Mouse (Mus musculus): ENCODE measurements at regions not wholly inside any gene's neighbourhood (a gene's known extent, or its start where the extent isn't known, plus 50 kb on each side); places are given as distances from the start of the nearest gene placed in this dataset.

DNA sequence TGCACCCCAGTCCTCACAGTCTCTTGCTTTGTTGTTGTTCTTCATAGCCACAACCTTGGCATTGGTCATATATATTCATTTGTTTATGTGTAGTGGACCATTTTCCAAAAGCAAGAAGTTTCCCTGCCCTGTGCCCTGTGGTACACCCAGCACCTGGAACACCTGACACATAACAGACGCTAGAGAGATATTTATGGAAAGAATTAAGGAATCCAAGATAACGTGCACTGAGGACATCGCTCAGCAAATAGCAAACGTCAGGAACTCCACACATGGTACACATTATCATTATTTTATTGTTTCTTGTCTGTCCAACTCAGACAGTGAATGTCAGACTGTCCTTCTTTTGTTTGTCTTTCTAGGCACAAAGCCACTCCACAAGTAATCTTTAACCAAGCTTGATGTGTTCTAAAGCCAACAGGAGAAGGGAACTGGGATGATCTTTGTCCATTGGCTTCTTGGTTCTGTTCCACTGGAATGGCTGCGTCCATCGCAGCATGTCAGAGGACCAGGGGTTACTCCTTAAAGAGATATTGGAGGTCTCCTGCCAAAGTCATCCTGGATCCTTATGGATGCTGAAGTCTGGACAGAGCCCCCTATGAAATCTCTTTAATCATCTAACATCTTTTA is 74.2 kb upstream of the Arid1b start:
- TF ChIP-seq POLR2A (IDR thresholded peaks at IDR 0.05; ENCODE audit: borderline replicate concordance, extremely low read depth, low read depth, low read length) (no peak), CTCF (IDR thresholded peaks at IDR 0.05; ENCODE audit: insufficient read depth, low read length) (no peak)
- 69% methylated on average over 6 of the region's 6 CpGs for WGBS
- no peak for DNase-seq
- H3K4me1 ChIP-seq (ENCODE audit: control insufficient read depth, insufficient read depth, low read length): no peaks in the 10 kb centered on the region
- H3K4me3 ChIP-seq (replicated peaks; ENCODE audit: extremely low read depth, low read depth, low read length): no peak overlapping the region

DNA sequence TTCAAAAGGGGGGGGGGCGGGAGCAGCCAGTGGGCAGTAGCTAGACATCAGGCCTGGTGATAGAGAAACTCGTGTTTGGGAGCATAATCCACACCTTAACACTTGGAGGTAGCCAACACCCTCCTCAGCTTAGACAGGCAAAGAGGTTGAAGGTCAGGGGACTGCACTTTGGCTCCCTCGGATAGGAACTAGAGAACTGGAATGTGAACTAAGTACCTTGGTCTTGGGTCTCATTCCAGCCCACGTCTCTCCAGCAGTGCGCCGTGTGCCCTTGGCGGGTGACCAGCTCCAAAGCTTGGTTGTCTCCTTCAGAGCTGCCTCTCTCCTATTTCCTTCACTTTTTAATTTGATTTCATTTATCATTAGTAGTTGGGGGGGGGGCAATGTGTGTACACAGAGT is 73.0 kb upstream of the Arid1b start:
- no peaks in the 10 kb centered on the region for H3K4me1 ChIP-seq (ENCODE audit: control insufficient read depth, insufficient read depth, low read length)

DNA sequence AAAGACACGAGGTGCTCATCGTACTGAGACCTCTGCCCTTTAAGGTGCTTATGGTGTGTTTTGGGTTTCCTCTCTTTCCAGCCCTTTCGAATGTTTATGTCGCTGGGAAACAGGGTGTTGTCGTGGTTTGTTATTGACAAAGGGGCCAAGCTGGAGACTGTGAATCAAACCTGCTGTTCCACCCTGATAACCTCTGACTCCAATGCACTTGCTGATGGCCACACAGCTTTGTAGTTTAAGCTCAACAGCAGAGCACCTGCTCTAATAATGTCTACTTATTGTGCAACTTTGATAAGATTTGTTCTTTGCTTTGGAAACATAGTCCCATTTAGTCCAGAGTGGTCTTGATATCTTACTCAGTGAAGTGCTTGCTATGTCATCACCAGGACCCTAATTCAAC is 65.5 kb upstream of the Arid1b start:
- TF ChIP-seq POLR2A (IDR thresholded peaks at IDR 0.05; ENCODE audit: borderline replicate concordance, extremely low read depth, low read depth, low read length) (no peak), CTCF (IDR thresholded peaks at IDR 0.05; ENCODE audit: insufficient read depth, low read length) (no peak)
- WGBS: 42% methylated on average over 5 of the region's 5 CpGs

More for the DNA sequence above, 73.0 kb upstream of the Arid1b start:
- WGBS: 78% methylated on average over 7 of the region's 7 CpGs
- DNase-seq: no peak
- no peak for TF ChIP-seq CTCF (IDR thresholded peaks at IDR 0.05; ENCODE audit: insufficient read depth, low read length)
- H3K4me3 ChIP-seq (replicated peaks; ENCODE audit: extremely low read depth, low read depth, low read length): no peak overlapping the region

DNA sequence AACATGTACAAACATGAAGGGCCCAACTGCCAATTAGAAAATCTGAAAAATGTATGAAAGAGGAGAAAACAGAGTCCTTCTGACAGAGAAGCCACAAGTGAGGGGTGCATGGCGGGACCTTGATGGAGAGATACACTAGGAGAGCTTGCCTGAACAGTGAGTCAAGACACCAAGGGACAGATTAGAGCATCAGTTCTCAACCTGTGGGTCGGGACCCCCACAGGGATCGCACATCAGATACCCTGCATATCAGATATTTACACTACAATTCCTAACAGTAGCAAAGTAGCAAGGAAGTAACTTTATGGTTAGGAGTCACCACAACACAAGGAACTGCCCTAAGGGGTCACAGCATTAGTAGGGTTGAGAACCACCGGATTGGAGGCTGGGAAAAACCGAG is 58.9 kb upstream of the Arid1b start:
- no peak for DNase-seq
- no peak for TF ChIP-seq CTCF (IDR thresholded peaks at IDR 0.05; ENCODE audit: insufficient read depth, low read length)
- TF ChIP-seq POLR2A (IDR thresholded peaks at IDR 0.05; ENCODE audit: borderline replicate concordance, extremely low read depth, low read depth, low read length): no peak
- WGBS: 87% methylated on average over 5 of the region's 5 CpGs
- H3K4me1 ChIP-seq (ENCODE audit: control insufficient read depth, insufficient read depth, low read length): no peaks in the 10 kb centered on the region
- no peak overlapping the region for H3K4me3 ChIP-seq (replicated peaks; ENCODE audit: extremely low read depth, low read depth, low read length)

More for the DNA sequence above, 65.5 kb upstream of the Arid1b start:
- DNase-seq: no peak
- no peak overlapping the region for H3K4me3 ChIP-seq (replicated peaks; ENCODE audit: extremely low read depth, low read depth, low read length)
- no peaks in the 10 kb centered on the region for H3K4me1 ChIP-seq (ENCODE audit: control insufficient read depth, insufficient read depth, low read length)

DNA sequence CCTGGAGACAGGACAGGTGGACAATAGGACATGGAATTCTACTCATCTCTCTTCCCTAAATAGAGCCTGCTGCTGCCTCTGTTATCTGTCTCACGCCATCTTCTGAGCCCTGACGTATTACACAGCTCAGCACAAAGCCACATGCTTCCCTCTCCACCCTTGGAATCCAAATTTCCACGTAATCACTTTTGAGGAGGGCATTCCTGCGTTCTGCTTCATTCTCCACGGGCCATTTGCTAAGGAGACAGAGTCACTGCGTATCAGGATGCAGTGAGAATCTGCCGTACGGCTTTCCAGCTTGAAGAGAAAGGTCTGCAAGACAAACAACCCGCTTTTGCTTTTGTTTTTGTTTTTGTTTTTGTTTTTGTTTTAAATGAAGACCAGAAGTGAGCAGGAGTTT is 53.5 kb upstream of the Arid1b start:
- TF ChIP-seq CTCF (IDR thresholded peaks at IDR 0.05; ENCODE audit: insufficient read depth, low read length): no peak
- no peak for TF ChIP-seq POLR2A (IDR thresholded peaks at IDR 0.05; ENCODE audit: borderline replicate concordance, extremely low read depth, low read depth, low read length)
- DNase-seq: no peak
- H3K4me3 ChIP-seq (replicated peaks; ENCODE audit: extremely low read depth, low read depth, low read length): no peak overlapping the region
- WGBS: 66% methylated on average over 9 of the region's 9 CpGs
- no peaks in the 10 kb centered on the region for H3K4me1 ChIP-seq (ENCODE audit: control insufficient read depth, insufficient read depth, low read length)

DNA sequence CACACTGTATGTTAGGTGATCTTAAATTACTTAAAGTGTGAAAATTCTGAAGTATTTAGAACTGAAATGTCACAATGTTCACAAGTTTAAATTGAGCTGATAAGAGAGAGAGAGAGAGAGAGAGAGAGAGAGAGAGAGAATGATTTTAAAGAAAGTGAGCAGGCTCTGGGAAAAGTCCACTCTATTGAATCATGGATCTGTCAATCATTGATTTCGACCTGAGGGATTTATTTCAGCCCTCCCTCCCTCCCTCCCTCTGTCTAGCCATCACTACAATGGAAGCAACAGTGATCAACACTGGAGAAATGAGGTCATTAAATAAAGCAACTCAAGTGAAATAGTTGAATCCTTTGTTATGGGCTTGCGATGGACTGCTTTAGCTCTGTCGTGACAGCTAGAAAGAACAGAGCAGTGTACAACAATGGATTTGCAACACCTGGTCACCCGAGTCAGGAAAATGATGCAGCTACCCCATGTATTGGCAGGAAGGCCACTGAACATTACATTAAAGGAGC is 52.8 kb upstream of the Arid1b start:
- TF ChIP-seq CTCF (IDR thresholded peaks at IDR 0.05; ENCODE audit: insufficient read depth, low read length) (no peak), POLR2A (IDR thresholded peaks at IDR 0.05; ENCODE audit: borderline replicate concordance, extremely low read depth, low read depth, low read length) (no peak)
- Histone ChIP-seq H3K4me1 (ENCODE audit: control insufficient read depth, insufficient read depth, low read length) (peaks cover 5% of the 10 kb centered on the region), H3K4me3 (replicated peaks; ENCODE audit: extremely low read depth, low read depth, low read length) (no peak overlapping the region)
- 70% methylated on average over 4 of the region's 4 CpGs for WGBS
- no peak for DNase-seq

DNA sequence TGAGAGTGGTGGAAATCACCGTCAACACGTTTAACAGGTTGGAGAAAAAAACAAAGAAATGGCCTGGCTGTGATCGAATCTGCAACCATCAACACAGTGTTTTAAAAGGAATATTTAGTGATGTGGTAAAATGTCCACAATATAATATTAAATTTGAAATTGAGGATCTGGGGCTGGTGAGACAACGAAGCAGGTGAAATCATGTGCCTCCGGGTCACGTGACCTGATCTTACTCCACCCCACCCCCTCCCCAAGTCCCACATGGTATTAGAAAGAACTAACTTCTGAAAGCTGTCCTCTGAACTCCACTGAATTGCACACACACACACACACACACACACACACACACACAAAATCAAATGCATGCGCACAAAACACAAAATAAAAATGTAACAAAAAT is 51.3 kb upstream of the Arid1b start:
- WGBS: 89% methylated on average over 7 of the region's 7 CpGs
- no peak for TF ChIP-seq CTCF (IDR thresholded peaks at IDR 0.05; ENCODE audit: insufficient read depth, low read length)
- no peak for TF ChIP-seq POLR2A (IDR thresholded peaks at IDR 0.05; ENCODE audit: borderline replicate concordance, extremely low read depth, low read depth, low read length)
- Histone ChIP-seq H3K4me3 (replicated peaks; ENCODE audit: extremely low read depth, low read depth, low read length) (no peak overlapping the region), H3K4me1 (ENCODE audit: control insufficient read depth, insufficient read depth, low read length) (peaks cover 12% of the 10 kb centered on the region)
- no peak for DNase-seq
